Mouse (Mus musculus) common myeloid progenitor, adult 5-6 weeks (primary cell): ENCODE results near the gene Tsga10ip. TPM values are rescaled to one million over a fixed set of nuclear protein-coding genes. Genes with fewer than 3 reads are reported as not detected.
"Not testable (repeated sequence)": the region's sequence is repeated elsewhere in the genome, so short reads cannot be mapped to it uniquely, and the experiment has no call there.

Source experiments
- ATAC-seq: replicated peaks from 2 replicates; pipeline ENCODE4 v1.8.0; 2016; ENCODE audit warnings: low read depth, mild to moderate bottlenecking, moderate TSS enrichment, inconsistent platforms; ENCODE audit not compliant: poor library complexity, severe bottlenecking
- total RNA-seq: library from RNA; stranded (forward); fragments of 200-1000, 187-1606 nt; gene quantifications from 2 replicates; pipeline ENCODE4 v1.2.3, GENCODE M21; 2017

Tsga10ip gene
- total RNA-seq, 1 experiment from 2014 or later: not detected

DNA sequence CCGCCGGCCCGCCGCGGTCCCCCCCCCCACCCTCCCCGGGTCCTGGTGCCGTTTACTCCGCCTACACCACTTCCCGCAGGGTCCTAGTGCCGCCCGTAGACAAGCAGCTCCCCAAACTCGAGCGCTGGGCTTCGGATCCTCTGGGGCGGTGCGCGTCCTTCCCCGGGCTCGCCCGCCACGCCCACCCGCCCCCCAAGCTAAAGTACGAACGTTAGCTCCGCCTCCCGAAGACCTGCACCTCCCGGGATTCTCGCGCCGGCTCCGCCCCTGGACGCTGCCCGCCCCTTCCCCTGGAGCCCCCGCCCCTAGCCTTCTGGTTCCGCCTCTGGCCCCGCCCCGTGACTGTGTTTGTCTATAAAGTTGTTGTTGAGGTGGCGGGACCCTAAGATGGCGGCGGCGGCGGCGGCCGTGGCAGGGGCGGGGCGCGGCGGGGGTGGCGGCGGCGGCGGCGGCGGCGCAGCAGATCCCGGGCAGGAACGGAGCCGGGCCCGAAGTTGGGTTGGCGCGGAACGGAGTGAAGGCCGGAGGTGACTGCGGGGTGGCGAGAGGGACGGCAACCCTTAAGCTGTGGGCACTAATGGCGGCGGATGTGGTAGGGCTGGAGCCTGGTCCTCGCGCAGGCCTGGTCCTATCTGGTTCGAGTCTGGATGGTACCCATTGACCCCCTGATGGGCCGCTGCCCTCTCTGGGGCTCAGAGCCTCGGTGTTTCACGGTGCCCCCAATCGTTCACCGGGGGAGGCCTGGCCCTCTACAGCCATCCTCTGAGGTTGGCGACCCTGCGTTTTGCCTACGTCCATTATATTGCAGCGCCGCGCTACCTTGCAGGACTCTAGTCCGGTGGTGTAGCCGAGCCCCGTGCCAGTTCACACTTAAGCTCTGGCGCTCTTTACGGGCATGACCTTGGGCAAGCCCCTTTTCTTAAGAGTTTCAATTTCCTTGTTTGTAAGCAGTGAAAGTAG lies 22.7 kb upstream of the Tsga10ip start, which contains the start of the genes Drap1 and AI837181:
Gene Drap1 (minus strand): TSS at position 198 of the 960 bp plus-strand sequence.
Gene AI837181 (plus strand): TSS at position 363 of the 960 bp plus-strand sequence.
- ATAC-seq: peak; percentile 71

DNA sequence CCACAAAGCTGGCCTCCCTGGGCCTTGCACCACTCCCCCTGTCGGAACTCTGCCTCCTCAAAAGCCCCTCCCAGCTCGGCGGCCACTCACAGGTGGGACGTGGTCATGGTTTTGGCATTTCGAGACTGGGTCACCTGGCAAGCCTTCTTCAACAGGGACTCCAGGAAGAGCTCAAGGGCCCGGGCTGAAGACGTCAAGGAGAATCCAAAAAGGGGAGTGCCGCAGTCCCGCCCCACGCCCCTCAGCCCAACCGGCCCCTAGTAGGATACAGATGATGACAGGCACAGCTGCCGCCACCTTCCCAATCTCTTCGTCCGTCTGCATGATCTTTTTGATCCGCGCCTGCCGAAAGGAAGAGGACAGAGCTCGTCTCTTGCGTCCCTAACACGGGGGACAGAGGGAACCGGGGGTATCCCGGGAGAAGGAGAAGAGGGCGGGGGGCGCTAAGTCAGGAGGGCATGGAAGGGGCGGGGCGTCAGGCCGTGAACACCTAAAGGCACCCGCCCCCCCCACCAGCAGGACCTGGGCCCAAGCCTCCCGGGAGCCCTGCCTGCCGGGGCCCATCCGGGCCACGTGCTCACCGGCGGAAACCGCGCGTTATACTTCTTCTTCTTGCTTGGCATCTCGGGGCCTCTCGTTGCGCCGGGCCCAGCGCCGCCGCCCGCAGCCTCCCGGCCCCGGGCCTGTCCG lies 21.9 kb upstream of the Tsga10ip start:
- peak; percentile 37 for ATAC-seq

DNA sequence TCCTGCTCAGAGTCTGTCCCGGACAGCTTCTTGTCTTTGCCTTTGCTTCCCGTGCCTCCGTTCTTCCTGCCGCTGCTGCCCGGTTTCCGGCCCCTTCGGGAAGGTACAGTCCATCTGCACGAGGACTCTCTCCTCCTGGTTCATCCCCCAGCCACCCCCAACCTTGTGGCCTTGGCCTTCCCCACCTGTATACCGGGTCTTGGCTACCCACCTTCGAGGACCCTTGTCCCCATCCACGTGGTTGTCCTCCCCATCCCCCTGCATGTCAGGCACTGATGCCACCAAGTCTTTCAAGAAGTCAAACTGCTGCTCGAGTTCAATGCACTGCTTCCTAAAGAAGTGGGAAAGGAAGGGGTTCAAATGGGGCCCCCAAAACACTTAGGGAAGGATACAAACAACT lies 21.2 kb upstream of the Tsga10ip start:
- ATAC-seq: no peak

DNA sequence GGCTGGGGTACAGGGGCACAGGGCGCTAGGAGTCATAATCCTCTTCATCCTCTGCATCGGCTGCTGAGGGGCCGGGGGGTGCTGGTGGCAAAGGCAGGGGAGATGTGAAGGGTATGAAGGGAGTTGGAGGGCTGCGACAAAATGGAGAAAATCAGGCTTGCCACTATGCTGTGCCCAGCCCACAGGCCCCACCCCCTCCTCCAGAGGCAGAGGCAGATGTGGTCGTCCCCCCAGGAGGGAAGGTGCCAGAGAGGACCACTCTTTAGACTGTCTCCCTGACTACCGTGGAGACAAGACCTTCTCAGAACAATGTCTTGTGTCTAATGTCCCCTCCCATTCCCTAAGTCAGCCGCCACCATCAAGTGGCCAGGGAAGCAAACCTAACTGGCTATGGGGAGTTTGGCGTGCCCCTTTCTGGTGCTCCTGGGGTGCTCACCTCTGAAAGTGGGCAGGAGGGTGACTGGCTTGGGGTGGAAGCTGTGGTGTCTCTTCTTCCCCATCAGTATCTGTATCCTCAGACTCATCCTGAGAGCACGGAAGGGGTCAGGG lies 20.6 kb upstream of the Tsga10ip start:
- no peak for ATAC-seq

DNA sequence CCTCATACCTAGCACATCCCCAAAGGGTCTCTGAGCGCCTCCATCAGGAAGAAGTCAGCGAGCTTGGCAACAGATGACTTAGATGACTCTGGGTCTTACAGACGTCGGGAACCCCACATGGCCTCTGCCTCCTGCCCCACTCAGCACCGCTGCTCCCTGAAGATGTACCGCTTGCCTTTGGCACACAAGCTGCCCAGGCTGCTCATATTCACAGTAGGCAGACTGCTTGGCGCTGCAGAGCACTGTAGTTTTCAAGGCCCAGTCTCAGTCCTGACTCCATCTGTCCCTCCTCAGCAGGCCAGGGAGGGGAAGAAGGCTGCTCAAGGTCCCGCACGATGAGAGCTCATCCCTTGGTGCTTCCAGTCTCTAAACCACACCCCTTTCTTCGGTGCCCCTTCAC lies 19.9 kb upstream of the Tsga10ip start:
- ATAC-seq: no peak

DNA sequence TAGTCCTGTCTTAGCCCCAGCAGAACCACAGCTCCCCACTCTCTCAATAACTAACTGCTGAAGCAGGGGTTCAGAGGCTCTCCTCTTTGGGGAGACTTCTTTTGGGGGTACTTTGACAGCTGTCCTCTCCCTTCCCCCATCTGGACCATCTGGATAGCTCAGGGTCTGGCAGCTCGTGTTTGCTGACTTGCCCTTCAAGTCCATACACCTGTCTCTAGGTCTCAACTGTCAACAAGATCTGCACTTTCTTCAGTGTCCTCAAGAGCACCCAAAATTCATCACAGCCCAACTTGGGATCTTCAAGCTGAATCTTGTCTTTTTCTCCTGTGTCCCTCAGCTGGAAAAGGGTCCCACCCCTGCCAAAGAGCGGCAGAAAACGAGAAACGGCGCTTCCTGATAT lies 19.5 kb upstream of the Tsga10ip start:
- no peak for ATAC-seq

DNA sequence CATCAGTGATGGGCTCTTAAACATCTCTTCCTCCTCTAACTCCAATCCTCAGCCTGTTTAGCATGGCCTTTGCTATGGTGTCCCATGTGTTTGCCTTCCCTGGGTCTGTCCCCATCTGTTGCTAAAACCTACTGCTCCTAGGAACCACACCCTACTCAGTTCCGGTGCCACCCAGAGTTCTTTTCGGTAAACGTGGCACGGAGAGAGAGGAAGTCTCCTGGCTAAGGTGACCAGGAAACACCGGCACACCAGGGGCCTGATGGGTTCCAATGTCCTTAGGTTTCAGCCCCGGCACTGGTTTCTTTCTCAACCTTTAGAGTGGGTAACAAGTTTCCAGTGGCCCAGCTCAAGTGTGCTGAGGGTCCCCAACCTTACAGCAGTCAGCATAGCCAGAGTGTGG lies 18.3 kb upstream of the Tsga10ip start:
- ATAC-seq: no peak

DNA sequence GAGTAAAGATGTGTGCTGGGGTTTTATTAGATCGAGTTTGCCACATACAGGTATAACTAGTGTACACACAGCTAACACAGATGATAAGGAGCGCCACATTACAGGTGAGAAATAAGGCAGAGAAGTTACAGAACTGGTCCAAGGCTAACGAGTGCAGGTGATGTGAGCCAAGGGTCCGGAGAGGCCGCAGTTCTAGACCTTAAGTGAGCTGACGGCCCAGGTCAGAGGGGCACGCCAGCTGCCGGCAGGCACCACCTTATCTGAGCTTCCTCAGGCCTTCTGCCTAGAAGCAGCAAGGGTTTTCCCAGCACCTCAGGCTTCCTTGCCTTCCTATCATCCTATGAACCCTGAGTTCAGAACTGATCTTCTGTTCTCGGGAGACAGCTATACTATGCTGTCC lies 17.3 kb upstream of the Tsga10ip start:
- no peak for ATAC-seq

DNA sequence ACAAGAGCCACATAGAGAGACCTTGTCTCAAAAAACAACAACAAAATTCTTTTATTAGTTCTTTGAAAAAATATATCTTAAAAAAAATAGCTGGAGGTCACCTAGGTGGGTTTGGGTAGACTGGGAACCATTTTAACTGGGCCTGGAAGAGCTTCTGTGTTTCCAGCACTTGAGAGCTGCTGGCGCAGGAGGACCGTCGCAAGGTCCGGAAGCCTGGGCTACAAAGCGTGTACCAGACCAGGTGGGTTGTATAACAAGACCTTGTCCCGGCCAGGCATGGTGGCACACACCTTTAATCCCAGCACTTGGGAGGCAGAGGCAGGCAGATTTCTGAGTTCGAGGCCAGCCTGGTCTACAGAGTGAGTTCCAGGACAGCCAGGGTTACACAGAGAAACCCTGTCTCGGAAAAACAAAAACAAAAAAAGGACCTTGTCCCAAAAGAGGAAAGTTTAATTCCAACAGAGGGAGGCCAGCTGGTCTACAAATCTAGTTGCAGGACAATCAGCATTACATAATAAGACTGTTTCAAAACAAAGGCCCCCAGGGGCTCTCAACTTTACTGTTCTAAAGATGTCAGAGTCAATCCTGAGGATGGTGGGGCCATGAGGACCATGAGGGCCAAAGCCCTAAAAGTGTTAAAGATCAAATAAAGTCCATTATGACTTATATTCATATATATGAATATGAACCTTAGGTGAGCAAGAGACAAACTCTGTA lies 16.6 kb upstream of the Tsga10ip start:
- ATAC-seq: no peak

DNA sequence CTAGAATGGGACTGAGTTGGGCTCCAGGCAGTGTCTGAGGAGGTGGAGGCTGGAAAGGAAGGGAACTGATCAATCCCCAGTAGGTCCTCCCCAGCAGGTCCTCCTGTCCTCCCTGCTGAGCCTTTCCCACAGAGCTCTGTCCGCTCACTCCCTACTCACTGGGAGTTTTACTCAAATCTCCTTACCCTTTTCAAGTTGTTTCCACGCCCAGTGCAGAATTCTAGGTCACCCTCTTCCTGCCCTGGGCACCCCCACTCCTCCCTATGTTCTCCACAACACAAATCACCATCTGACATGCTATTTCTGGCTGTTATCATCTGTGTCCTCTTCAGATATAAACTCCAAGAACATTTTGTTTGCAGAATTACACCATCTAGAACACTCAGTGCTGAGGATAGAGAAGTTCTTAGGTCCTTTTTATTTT lies 12.2 kb upstream of the Tsga10ip start:
- no peak for ATAC-seq

DNA sequence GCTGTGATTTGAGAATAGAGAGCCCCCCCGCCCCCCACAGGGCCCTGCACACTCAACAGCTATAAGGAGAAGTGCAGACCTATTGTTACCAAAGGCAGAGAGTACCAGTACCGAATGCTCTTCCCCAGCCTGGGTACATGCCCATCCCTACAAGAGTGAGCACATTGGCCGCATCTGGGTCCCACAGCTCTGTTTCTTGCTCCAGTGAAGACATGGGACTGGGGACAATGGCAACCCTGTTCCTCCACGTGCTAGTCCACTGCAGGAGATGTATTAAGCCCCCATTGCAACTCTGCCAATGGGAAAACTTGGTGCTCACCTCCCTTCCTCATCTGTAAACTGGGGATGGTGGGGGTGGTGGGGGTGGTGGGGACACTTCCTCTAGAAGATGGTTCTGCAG lies 11.5 kb upstream of the Tsga10ip start:
- ATAC-seq: no peak

DNA sequence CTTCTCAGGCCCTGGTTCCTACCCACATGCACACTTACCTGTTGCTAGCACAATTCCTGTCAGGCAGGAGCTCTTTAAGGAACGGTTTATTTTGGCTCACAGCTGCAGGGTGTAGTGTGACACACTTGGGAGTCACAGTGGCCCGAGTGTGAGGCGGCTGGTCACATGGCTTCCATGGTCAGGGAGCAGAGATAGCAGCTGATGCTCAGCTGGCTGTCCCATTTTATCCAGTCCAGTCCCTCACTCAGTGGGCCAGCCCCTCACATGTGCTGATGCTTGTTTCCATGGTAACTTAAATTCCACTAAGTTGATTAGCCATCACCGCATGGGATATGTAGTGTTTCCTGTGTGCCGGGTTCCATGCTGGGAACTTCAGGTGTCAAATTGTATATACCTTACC lies 9.6 kb upstream of the Tsga10ip start:
- no peak for ATAC-seq

DNA sequence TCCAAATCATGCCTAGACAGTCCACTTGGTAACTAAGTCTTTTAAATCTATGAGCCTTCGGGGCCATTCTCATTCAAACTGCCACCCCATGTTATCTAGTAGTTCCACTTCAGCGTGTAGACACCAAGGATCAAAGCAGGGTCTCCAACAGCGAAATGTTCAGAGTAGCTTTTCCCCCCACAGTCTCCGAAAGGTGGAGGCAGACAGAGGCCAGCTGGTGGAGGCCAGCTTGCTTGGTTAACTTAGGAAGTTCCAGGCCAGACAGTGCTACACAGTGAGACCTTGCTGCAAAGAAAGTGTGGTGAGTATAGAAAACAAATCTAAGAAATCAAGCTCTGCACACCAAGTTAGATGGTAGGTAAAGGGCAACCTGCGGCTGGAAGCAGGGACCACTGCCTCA lies 8.3 kb upstream of the Tsga10ip start:
- ATAC-seq: no peak

DNA sequence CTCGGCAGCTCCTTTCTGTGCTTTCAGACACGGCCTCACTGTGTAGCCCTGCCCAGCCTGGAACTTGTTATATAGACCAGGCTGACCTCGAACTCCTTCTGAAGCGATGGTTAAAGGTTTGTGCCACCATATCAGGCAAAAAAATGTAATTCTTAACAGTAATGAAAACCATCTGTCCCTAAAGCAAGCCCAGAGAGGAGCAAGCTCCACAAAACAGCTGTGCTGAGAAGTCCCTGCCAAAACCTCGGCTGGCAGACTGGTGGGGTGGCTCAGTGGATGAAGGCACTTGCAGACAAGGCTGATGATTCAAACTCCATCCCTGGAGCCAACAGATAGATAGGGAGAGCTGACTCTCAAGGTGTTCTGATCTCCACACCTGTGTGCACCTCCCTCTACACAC lies 6.7 kb upstream of the Tsga10ip start:
- no peak for ATAC-seq

DNA sequence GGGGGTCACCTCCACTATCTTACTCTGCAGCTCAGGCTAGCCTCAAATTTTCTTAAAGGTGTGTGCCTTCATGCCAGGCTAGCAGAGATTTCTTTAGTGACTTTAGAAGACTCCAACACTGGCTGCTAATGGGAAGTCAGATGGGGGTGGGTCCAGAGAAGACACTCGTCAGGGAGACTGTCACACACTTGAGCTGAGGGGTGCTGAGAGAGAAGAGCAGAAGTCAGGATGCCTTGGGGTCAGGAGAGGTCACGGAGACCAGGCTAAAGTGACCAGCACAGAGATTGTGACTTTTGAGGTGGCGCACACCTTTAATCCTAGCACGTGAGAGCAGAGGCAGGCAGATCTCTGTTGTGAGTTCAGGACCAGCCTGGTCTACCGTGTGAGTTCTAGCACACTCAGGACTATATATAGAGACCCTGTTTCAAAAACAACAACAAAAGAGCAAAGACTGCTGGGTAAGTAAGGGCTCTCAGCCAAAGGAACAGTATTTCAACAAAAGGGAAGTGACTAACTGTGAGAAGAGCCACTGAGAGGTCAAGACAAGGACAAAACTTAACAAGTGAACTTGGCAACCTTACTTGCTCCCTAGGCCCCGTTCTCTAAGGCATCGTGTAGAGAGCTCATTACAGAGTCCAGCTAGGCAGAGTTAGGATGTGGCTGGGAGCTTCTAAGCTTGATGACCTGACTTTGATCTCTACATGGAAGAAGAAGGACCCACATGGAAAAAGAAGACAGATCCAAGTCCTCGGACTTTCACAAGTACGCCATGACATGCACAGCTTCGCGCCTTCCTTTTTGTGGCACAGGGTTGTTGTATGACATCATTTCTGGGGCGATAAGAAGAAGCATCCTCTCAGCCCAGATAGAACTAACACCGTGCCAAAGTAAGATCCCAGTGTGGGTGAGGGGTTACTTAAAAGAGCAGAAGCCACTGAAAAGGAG lies 6.0 kb upstream of the Tsga10ip start:
- peak; percentile 24; the same call in 1 of the 2 replicates for ATAC-seq

DNA sequence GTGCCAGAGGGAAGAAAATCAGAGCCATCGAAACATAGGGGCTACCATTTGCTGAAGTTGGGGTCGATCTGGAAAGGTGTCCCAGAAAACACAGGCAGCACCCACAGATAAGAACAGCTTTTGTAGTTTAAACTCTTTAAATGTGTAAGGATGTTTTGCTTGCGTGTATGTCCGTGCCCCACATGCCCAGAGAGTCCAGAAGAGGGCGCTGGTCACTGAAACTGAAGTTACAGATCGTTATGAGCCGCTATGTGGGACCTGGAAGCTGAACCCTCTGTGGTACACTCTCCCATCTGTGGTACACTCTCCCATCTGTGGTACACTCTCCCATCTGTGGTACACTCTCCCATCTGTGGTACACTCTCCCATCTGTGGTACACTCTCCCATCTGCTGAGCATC lies 4.8 kb upstream of the Tsga10ip start:
- ATAC-seq: peak; percentile 81

DNA sequence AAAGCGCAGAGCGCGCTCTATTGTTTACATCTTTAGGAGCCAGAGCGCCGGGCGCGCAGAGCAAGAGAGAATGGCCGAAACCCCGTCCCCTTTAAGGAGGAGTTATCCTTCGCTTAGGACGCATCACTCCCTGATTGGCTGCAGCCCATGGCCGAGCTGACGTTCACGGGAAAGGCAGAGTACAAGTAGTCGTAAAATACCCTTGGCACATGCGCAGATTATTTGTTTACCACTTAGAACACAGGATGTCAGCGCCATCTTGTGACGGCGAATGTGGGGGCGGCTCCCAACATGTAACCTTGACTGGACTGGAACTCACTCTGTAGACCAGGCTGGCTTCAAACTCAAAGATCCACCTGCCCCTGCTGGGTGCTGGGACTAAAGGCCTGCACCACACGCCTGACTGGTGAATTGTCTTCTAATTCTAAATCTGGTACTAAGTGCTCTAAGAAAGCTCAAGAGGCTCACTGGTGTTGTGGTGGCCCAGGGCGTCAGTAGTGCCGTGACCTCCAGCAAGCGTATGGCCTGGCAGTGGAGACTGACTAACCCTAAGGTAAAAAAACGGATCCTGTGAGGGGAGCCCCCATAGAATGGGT lies 4.3 kb upstream of the Tsga10ip start:
- peak; percentile 33 for ATAC-seq

DNA sequence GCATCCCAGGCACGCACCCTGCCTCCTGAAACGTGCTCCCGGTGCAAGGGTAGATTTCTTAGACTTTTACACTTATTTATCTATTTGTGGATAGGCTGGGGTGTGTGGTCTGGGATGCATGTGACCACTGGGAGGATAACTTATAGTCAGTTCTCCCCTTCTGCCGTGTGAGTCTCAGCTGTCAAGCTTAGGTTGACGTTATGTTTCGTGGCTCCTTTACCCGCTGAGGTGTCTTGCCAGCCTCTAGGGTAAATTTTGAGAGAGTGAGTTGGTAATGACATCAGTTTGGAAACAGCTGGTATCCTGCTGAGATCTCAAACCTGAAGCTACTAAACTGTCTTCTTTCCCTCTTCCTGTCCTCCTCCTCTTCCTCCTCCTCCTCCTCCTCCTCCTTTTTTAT lies 3.6 kb upstream of the Tsga10ip start:
- peak; percentile 45 for ATAC-seq

DNA sequence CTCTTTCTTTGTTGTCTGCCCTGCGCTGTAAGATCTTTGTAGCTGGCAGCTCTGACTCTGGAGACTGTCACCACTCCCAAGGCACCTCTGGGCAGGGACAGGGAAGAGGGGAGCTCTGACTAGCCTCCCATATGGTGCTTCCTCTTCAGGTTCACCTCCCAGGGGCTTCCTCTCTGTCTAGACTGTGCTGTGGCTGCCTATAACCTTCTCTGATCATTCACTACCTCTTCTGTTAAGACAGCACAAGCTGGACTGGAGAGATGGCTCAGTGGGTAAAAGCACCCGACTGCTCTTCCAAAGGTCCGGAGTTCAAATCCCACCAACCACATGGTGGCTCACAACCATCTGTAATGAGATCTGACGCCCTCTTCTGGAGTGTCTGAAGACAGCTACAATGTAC lies 1.3 kb downstream of the Tsga10ip start:
- ATAC-seq: not testable (repeated sequence)
